Mouse (Mus musculus) forebrain, embryonic 16.5 days (tissue): Measurements from ENCODE around the gene Gm17622. TPM values are rescaled to one million over a fixed set of nuclear protein-coding genes. Genes with fewer than 3 reads are reported as not detected.

ENCODE experiments used
- ATAC-seq: fragments of 200-750 bp; cut with Nextera tagmentation; 2 replicates; pipeline ENCODE4 v1.8.0; 2017; ENCODE audit warnings: mild to moderate bottlenecking, moderate library complexity
- H3K27ac ChIP-seq: fragments of 300-500 bp; sonication (generic); 2 replicates; pipeline ENCODE4 v1.5.1; 2014; ENCODE audit warnings: low read length, control low read depth
- H3K27me3 ChIP-seq: fragments of 300-500 bp; sonication (generic); replicated peaks from 2 replicates; pipeline ENCODE4 v1.6.1; 2014; ENCODE audit warnings: low read length; ENCODE audit not compliant: control insufficient read depth, insufficient read depth
- H3K36me3 ChIP-seq: fragments of 300-500 bp; sonication (generic); 2 replicates; pipeline ENCODE4 v1.6.1; 2014; ENCODE audit not compliant: control insufficient read depth, insufficient read depth
- H3K4me1 ChIP-seq: fragments of 300-500 bp; sonication (generic); replicated peaks from 2 replicates; pipeline ENCODE4 v1.6.1; 2014; ENCODE audit warnings: low read length; ENCODE audit not compliant: control insufficient read depth, insufficient read depth
- H3K4me2 ChIP-seq: fragments of 300-500 bp; sonication (generic); 2 replicates; pipeline ENCODE4 v1.6.1; 2014; ENCODE audit warnings: mild to moderate bottlenecking, low read length, control low read depth
- H3K4me3 ChIP-seq: fragments of 300-500 bp; sonication (generic); replicated peaks from 2 replicates; pipeline ENCODE4 v1.5.1; 2014; ENCODE audit warnings: mild to moderate bottlenecking, low read length, control low read depth
- H3K9ac ChIP-seq: fragments of 300-500 bp; sonication (generic); replicated peaks from 2 replicates; pipeline ENCODE4 v1.6.1; 2014; ENCODE audit warnings: low read depth, low read length, control low read depth
- H3K9me3 ChIP-seq: fragments of 300-500 bp; sonication (generic); 2 replicates; pipeline ENCODE4 v1.6.1; 2016; ENCODE audit warnings: low read length; ENCODE audit not compliant: control insufficient read depth
- WGBS: fragments of 180-500 bp; shearing (Covaris S2); extraction: QIAGEN DNeasy Blood & Tissue Kit; methylation state at CpG from one replicate; pipeline ENCODE4 v1.1.7; 2014; 5-methylcytosine and 5-hydroxymethylcytosine counted together
- polyA plus RNA-seq: library from polyadenylated mRNA; unstranded; fragments of >200 nt; fragmentation: Nextera tagmentation; extraction: Ambion mirVana; gene quantifications from 2 replicates; pipeline ENCODE4 v1.2.1, GENCODE M21; 2015

Gm17622 gene
- polyA plus RNA-seq, 1 experiment from 2014 or later: not detected

GRCm38 (mm10) chr13:96521294-96521693 is 30.8 kb downstream of the Gm17622 start:
- H3K27ac ChIP-seq: no peak overlapping the region
- no peaks in the 10 kb centered on the region for H3K27me3 ChIP-seq
- 90% methylated on average over 3 of the region's 3 CpGs for WGBS
- H3K36me3 ChIP-seq: no peaks in the 10 kb centered on the region
- H3K9ac ChIP-seq: no peak overlapping the region
- no peak overlapping the region for H3K4me2 ChIP-seq
- no peaks in the 10 kb centered on the region for H3K9me3 ChIP-seq
- H3K4me1 ChIP-seq: no peaks in the 10 kb centered on the region
- ATAC-seq: no peak
- no peak overlapping the region for H3K4me3 ChIP-seq

DNA sequence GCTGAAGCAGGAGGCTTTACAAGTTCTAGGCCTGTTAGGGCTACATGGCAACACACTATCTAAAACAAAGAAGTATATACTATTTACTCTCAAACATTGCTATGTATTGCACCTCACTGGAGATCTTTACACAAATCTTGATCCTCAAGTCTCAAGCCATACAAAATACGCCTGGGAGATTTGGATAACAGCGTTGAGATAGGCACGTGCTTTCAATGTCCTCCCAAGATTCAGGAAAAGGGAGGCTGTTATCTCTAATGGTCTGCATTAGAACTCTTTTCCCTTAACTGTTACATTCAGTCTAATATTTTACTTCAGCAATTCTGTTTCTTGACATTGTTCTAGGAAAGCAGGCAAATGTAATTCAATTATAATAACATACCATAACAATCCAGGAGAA is 36.5 kb downstream of the Gm17622 start:
- no peaks in the 10 kb centered on the region for H3K36me3 ChIP-seq

GRCm38 (mm10) chr13:96527856-96528255 is 37.3 kb downstream of the Gm17622 start:
- no peaks in the 10 kb centered on the region for H3K36me3 ChIP-seq
- H3K4me3 ChIP-seq: no peak overlapping the region
- no peak overlapping the region for H3K9ac ChIP-seq
- ATAC-seq: no peak
- H3K4me2 ChIP-seq: no peak overlapping the region
- no peaks in the 10 kb centered on the region; the same call in 1 of the 2 replicates for H3K4me1 ChIP-seq
- 96% methylated on average over 11 of the region's 11 CpGs for WGBS
- H3K27ac ChIP-seq: no peak overlapping the region
- H3K27me3 ChIP-seq: no peaks in the 10 kb centered on the region
- no peaks in the 10 kb centered on the region for H3K9me3 ChIP-seq

More for the DNA sequence above, 36.5 kb downstream of the Gm17622 start:
- H3K4me1 ChIP-seq: no peaks in the 10 kb centered on the region; the same call in 1 of the 2 replicates
- H3K9me3 ChIP-seq: no peaks in the 10 kb centered on the region
- H3K4me2 ChIP-seq: no peak overlapping the region
- no peak overlapping the region for H3K4me3 ChIP-seq
- H3K27me3 ChIP-seq: no peaks in the 10 kb centered on the region
- no peak for ATAC-seq
- 97% methylated on average over 3 of the region's 3 CpGs for WGBS
- no peak overlapping the region for H3K27ac ChIP-seq
- H3K9ac ChIP-seq: no peak overlapping the region

GRCm38 (mm10) chr13:96528776-96529175 is 38.2 kb downstream of the Gm17622 start:
- no peak overlapping the region for H3K9ac ChIP-seq
- H3K4me2 ChIP-seq: no peak overlapping the region
- 91% methylated on average over 3 of the region's 3 CpGs for WGBS
- H3K27ac ChIP-seq: no peak overlapping the region
- no peak overlapping the region for H3K4me3 ChIP-seq
- ATAC-seq: no peak
- no peaks in the 10 kb centered on the region for H3K36me3 ChIP-seq
- H3K27me3 ChIP-seq: no peaks in the 10 kb centered on the region
- H3K9me3 ChIP-seq: no peaks in the 10 kb centered on the region
- H3K4me1 ChIP-seq: no peaks in the 10 kb centered on the region; the same call in 1 of the 2 replicates

DNA sequence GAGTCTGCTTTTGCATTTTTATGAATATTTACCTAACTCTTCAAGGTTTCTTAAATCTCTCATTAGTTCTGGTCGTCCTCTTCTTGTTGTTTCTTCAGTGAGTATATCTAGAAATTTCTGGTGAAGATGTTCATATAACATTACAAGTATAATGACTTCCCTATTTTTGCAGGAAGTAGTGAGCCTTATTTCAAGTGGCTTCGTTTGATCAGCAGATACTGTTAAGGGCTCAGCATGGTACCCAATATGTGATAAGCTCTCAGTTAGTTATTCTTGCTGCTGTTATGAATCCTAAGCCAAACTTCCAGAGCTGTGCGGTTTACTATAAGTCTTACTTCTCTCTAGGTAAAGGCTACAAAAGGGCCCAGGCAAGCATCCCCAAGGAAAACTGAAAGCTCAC is 39.0 kb downstream of the Gm17622 start:
- Histone ChIP-seq H3K4me3 (no peak overlapping the region), H3K27me3 (no peaks in the 10 kb centered on the region), H3K36me3 (no peaks in the 10 kb centered on the region), H3K27ac (no peak overlapping the region), H3K9ac (no peak overlapping the region), H3K4me1 (no peaks in the 10 kb centered on the region; the same call in 1 of the 2 replicates), H3K4me2 (no peak overlapping the region), H3K9me3 (no peaks in the 10 kb centered on the region)
- 91% methylated on average over 3 of the region's 3 CpGs for WGBS
- ATAC-seq: no peak

GRCm38 (mm10) chr13:96530064-96530463 is 39.5 kb downstream of the Gm17622 start:
- H3K9ac ChIP-seq: no peak overlapping the region
- no peaks in the 10 kb centered on the region; the same call in 1 of the 2 replicates for H3K4me1 ChIP-seq
- no peaks in the 10 kb centered on the region for H3K27me3 ChIP-seq
- no peak for ATAC-seq
- no peak overlapping the region for H3K27ac ChIP-seq
- no peaks in the 10 kb centered on the region for H3K9me3 ChIP-seq
- 96% methylated on average over 9 of the region's 9 CpGs for WGBS
- no peak overlapping the region for H3K4me3 ChIP-seq
- H3K36me3 ChIP-seq: no peaks in the 10 kb centered on the region
- no peak overlapping the region for H3K4me2 ChIP-seq

- no peaks in the 10 kb centered on the region for H3K9me3 ChIP-seq
- H3K4me2 ChIP-seq: no peak overlapping the region
- no peaks in the 10 kb centered on the region; the same call in 1 of the 2 replicates for H3K4me1 ChIP-seq
- H3K36me3 ChIP-seq: no peaks in the 10 kb centered on the region
- no peaks in the 10 kb centered on the region for H3K27me3 ChIP-seq
- ATAC-seq: no peak
- WGBS: 83% methylated on average over 6 of the region's 6 CpGs
- H3K9ac ChIP-seq: no peak overlapping the region
- no peak overlapping the region for H3K27ac ChIP-seq
- H3K4me3 ChIP-seq: no peak overlapping the region
These were observed 41.6 kb downstream of the Gm17622 start for GRCm38 (mm10) chr13:96532176-96532575.

- Histone ChIP-seq H3K27me3 (no peaks in the 10 kb centered on the region), H3K9ac (no peak overlapping the region), H3K4me2 (no peak overlapping the region), H3K36me3 (no peaks in the 10 kb centered on the region), H3K4me1 (no peaks in the 10 kb centered on the region; the same call in 1 of the 2 replicates), H3K4me3 (no peak overlapping the region), H3K9me3 (no peaks in the 10 kb centered on the region), H3K27ac (no peak overlapping the region)
- WGBS: 85% methylated on average over 2 of the region's 2 CpGs
- no peak for ATAC-seq
These were observed 43.2 kb downstream of the Gm17622 start for GRCm38 (mm10) chr13:96533742-96534141.

DNA sequence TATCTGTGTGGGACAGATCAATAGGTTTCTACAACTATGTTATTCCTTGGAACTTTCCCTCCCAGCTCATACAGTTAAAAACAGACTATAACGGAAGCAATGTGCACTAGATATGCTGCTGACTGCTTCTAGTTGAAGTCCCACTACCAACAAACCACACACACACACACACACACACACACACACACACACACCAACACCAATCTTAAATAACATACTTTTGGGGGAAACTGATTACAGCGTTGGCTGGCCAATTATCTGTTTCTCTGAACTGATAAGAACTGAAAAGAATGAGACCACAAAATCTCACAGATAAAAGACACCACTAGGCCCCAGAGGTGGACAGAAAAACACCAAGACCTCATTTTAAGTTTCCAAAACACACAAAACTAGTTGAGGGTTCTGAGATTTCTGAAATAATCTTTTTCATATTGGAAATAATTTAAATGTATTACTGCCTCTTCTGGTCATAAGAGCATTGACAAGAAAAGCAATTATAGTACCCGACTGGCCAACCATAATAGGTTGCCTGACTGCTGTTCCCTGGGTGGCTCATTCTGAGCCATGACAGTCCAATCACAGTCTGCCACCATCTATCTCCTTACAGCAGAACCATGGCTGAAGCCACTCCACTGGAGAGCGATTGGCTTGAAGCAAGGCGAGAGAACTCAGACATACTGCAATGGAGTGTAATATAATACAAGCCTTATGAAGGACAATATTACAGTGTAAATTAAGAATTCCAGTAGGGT is 46.5 kb downstream of the Gm17622 start:
- Histone ChIP-seq H3K27me3 (no peaks in the 10 kb centered on the region), H3K4me1 (no peaks in the 10 kb centered on the region; the same call in 1 of the 2 replicates), H3K9me3 (no peaks in the 10 kb centered on the region), H3K4me2 (no peak overlapping the region), H3K27ac (no peak overlapping the region), H3K9ac (no peak overlapping the region), H3K36me3 (no peaks in the 10 kb centered on the region), H3K4me3 (no peak overlapping the region)
- 84% methylated on average over 5 of the region's 5 CpGs for WGBS
- ATAC-seq: no peak
